Mouse (Mus musculus) yolk sac, embryonic 10.5 days (tissue): ENCODE results near the gene Dnajc28.

ENCODE experiments used
- DNase-seq: peaks from one replicate; pipeline ENCODE4 v3.0.0-alpha.2; 2017; ENCODE audit warnings: low spot score

Gene Dnajc28

DNA sequence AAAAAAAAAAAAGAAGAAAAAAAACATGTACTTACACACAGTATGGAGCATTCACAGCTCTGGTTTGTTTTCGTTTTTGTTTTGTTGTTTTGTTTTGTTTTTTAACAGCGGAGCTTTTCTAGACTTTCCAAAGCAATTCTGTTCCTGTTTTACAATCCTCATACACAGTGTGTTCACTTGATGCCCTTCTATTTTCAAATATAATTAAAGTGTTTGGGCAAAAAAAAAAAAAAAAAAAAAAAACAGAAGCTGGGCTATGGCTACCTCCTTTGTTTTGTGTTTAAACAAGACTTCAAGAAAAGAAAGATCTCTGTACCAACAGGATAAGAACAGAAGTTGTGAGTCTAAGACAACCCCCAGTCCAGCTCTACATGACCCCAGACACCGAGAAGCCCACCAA is 30.1 kb downstream of the Dnajc28 start:
- no peak for DNase-seq

DNA sequence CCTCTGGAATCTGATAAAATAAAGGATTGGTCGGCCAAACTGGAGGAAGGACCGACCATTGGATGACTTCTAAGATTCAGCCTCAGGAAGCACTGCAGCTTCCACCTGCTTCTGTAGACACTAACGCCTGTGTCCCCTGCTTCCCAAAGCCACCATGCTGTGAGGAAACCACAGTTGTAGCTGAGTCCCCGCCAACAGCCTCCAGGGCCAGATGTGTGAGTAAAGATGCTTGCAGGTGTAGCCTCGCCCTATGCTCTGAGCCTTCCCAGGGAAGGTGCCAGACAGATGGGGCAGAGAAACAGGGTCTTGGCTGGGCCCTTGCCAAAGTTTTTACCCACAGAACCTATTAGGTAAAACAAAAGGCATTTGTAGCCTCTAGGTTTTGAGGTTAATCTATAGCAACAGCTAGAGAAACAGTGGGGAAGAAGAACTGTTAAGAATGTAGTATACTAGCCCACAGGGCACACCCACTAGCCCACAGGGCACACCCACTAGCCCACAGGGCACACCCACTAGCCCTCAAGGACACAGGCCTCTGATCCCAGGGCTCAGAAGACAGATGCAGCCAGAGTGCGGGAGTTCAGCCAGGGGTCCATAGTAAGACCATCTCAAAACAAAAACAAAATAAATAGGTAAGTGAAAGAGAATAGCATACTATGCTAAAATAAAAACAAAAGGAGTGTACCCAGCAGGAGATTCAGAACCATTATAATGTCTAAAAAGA is 30.9 kb downstream of the Dnajc28 start:
- DNase-seq = no peak

DNA sequence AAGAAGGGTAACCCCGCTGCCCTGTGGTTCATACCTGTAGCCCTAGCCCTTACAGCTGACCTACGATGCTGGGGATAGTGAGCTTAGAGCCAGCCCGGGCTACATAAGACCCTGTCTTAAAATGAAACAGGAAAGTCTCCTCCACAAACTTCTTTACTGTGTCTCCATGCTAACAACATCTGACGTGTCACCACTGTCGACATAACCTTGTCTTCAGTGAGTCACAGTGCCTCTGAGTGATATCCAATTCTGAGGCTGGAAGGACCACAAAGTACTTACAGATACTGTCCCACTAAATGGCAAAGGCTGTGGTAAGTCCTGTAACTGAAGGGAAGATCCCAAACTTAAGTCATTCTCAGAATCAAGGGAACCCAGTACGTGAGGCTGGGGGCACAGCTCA is 32.6 kb downstream of the Dnajc28 start:
- no peak for DNase-seq

DNA sequence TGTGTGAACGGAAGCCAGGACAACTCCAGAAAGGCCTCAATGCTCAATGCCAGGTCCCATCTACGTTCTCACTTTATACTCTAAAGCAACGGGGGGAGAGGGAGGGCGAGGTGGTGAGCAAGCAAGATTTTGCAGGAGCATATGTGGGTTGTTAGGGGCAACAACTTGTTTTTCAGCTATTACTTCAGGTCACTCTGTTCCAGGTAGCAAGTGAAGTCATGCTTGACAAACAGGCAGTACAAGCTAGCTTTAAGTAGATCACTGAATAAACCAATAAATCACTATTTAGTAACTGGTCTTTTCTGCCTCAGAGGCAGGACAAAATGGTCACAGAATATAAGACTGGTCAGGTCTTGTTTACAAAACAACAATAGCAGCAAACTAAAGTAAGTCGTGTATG is 33.2 kb downstream of the Dnajc28 start:
- DNase-seq = no peak

DNA sequence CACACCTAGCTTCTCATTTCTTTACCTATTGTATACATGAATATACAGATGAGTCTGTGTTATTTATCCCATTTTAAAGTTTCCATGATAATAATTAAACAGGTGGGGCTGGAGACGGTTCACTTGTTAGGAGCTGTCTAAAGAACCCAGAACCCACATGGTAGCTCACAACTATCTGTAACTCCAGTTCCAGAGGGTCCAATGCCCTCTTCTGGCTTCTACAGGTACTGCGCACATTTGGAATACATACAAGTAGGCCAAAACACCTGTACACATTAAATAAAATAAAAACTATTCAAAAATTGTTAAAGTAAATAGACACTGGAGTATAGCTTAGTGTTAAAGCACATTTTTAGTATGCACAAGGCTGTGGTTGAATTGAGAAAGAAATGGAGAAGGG is 36.5 kb downstream of the Dnajc28 start:
- no peak for DNase-seq

DNA sequence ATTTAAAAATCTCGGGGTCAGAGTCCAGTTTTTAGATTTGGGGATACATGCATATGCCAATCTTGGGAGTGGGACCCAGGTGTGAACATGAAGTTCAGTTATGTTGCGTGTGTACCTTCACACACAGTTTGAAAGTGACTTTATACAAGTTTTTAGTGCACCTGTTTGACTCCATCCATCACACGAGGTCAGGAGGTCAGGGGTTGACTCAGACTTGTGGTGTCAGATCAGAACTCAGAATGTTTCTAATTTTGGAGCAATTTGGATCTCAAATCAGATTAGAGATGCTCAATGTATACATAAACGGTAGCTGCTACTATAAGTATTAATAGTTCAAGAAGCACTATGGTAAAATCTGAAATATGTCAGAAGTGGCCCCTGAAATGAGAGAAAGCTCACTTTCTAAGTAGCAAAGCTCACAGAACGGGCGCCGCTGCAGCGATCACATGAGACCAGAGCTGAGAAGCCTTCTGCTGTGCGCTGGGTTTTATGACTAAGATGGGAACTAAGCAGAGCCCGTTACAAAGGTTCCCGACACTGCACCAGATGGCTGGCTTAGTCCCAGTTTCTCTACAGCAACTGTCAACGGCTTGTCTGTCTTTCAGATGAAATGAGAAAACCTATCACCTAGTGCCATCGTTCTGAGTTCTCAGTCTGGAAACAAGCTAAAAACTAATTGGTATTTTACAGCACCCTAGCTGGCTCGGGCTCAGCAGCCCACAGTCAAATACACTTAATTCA is 39.7 kb downstream of the Dnajc28 start:
- no peak for DNase-seq

DNA sequence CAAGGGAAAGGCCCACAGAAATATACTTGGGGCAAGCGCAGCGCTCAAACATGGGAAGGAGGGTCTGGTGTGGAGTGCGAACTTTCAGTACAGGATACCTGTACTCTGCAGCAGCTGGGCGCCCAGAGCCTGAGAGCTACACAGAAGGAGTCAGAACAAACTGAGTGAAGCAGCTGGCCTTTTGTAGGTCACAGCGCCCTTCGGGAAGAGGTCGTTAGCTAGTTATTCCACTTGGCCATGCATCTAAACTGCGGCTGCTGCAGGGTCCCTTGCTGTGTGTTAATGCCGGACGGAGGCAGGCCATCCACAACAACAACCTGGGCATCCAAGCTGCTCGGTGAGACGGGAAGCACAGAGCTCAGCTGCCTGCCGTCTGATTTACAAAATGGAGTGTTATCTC is 43.7 kb downstream of the Dnajc28 start:
- DNase-seq = no peak

DNA sequence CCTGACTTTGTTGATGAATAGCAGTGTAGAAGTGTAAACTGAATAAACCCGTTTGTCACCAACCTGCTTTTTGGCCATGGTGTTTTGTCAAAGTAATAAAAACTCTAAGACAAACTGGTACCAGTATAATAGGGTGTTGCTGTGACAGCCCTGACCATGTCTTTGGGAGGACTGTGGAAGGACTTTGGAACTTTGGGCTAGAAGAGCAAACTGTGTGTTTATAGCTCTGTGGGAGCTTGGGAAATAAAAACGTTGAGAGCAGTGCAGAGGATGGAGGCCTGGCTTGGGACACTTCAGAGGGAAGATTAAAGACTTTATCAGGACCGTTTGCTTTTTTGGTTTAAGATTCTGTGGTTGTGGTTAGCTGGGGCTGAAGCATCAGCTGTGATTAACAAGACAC is 47.7 kb downstream of the Dnajc28 start:
- no peak for DNase-seq

DNA sequence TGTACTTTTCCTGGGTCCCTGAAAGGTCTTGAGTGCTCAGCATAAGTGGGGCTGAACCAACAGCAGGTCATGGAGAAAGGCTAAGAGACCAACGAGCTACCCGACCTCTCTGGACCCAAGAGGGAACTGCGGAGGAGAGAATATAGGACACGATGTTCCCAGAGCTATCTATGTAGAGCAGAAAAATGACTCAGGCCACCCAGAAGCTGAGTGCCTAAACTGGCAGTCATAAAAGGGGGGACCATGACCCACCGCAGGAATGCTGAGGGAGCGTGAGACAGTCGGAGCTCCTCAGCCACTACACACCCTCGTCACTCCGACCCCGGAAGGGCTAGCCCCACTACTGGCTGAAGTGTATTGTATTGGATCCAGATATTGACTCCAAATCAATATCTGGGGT is 49.9 kb downstream of the Dnajc28 start:
- DNase-seq = no peak

DNA sequence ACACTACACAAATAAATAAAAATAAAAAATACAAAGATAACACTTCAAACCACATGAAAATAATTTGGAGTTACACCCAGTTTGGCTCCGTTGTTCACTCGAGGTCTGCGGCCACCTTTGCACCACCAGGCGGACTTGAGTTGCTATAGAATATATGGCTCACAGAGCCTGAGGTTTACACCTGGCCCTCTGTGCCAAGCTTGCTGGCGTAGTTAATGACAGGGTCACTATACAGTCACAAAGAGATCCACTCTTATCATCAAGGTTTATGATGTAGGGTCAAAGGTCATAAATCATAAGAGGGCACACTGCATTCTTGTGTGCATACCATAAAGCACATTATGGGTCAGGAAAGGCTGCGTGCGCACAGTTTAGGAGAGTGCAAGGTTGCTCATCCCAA is 52.8 kb downstream of the Dnajc28 start:
- no peak for DNase-seq

DNA sequence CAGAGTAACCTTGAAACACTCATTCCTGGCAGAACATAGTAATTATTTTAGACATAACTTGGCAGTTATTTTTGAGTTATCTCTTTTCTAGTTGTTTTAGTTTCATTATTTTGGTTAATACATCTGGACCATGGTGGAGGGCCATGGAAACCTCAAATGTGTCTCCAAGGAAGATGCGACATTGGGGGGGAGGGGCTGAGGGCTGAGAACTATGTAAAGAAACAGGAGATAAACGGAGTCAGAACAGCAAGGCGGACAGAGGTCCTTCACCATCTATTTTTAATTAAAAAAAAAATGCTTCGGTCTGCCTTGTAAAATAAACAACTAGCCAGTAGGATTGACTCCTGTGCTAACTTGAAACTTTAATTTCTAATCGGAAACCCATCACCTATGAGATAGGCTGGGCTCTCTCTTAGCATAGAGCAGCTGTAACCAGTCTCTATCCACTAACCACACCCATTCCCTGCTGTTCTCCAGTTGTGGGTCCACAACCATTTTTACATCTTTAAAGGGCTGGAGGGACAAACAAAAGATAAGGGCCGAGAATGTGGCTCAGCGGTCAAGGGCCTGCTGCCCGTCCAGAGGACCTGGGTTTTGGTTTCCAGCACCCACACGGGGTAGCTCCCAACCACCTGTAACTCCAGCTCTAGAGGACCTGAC is 53.4 kb downstream of the Dnajc28 start:
- no peak for DNase-seq

DNA sequence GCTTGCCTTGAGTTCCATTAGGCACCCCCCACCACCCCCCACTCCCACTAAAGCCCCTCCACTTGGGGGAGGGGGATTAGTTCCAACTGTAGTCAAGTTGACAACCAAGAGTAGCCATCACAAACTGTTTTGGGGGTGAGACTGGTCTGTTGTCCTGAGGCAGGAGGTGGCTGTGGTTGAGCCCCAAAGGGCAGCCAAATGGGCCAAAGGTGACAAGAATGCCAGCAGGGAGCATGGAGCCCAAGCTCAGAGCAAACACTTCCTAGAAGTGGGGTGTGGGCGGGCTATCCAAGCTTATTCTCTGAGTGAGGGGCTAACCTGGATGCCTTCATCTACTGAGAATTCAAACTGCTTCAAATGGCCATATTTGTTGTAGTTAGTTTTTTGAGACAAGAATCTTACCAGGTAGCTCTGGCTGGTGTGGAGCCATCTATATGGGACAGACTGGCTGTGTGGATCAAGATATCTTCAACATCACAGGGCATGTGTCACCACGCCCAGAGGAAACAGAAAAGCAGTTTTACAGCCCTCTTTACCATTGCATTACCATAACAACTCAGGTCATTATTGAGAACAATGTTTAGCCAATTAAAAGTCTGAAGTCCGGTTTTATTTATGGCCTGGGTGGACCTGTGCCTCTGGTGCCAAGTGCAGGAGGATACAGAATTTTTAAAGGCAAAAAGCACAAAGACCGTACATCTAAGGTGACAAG is 54.1 kb downstream of the Dnajc28 start:
- no peak for DNase-seq
